Mouse (Mus musculus): Measurements from ENCODE around the gene Acot6.

DNA sequence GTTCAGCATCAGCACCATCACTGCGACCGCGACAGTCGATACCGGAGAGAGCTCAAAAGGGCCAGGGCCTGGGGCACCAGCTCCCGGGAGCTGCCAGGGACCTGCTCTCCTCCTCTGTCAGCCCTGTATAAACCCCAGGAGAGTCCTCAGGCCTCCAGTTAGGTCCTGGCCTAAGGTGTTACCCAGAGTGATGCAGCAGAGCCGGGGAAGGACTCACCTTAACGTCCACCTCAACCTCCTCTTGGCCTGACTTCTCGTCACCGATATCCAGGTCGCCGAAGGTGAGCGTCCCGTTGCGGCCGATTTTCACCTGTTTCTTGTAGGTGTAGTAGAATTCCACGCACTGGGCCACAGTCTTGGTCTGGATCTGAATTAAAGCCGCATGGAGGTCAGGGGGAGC lies 55.8 kb downstream of the Acot6 start:
- TF ChIP-seq CTCF (IDR thresholded peaks at IDR 0.05; ENCODE audit: extremely low read depth, insufficient read depth, insufficient read length, insufficient replicate concordance) (no peak), POLR2A (IDR thresholded peaks at IDR 0.05; ENCODE audit: low read depth, low read length) (no peak)
